ENCODE assay signal across 15 mouse cellular contexts in the genomic region with DNA sequence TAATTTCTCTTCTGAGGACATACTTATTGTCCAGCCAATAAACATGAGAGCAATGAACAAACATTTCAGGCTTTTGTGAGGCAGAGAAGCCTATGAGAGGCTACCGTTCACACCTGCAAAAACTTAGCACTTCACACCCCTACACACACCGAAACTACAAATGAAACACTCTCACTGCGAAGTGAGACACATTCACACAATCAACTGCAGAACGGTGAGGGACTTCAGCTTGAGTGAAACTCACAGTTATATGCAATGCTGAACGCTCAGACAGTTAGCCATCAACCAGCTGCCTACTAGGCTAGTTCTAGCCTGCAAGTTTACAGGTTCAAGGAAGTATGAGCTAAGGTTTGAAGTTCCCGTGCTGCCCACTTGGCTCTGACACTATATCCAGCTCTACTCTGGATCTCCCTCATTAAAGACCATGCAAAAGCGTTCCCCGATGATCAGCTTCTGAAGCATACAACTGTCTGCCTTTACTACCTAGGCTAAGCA.
"Had no signal": no experiment of that assay in that cellular context is flagged by ENCODE, and none has a peak within 500 bp of the region (broad histone marks: within the 10 kb centered on the region; RNA-seq: fewer than 3 reads in every experiment).

No protein-coding gene starts in this region.

- H3K4me3 ChIP-seq: limb, embryonic 13.5 days; midbrain, embryonic 13.5 days; myocyte; neural tube, embryonic 15.5 days; stomach, embryonic 15.5 days had no signal

- H3K36me3 ChIP-seq: limb, embryonic 13.5 days; midbrain, embryonic 13.5 days; neural tube, embryonic 15.5 days; stomach, embryonic 15.5 days had no signal

- ATAC-seq: intestine, postnatal 0 days; midbrain, embryonic 13.5 days had no signal

- H3K9me3 ChIP-seq: limb, embryonic 13.5 days; midbrain, embryonic 13.5 days; neural tube, embryonic 15.5 days; stomach, embryonic 15.5 days had no signal

- H3K4me1 ChIP-seq: midbrain, embryonic 13.5 days; neural tube, embryonic 15.5 days; stomach, embryonic 15.5 days had no signal

- DNase-seq: kidney, adult 8-10 months; kidney, postnatal 36 days; layer of hippocampus, adult 9-11 months; layer of hippocampus, postnatal 36 days; left cerebral cortex, postnatal 4 days; lung, adult 18-20 months; right cerebral cortex, adult 18-20 months; right cerebral cortex, postnatal 25 days had no signal

- H3K27ac ChIP-seq: limb, embryonic 13.5 days; liver, embryonic 14.5 days; midbrain, embryonic 13.5 days; neural tube, embryonic 15.5 days; stomach, embryonic 15.5 days had no signal

- H3K27me3 ChIP-seq: midbrain, embryonic 13.5 days; neural tube, embryonic 15.5 days; stomach, embryonic 15.5 days had no signal
